Mouse (Mus musculus) frontal cortex, postnatal 10 days (tissue): ENCODE data around the gene Rrnad1.
"Not testable (repeated sequence)": the region's sequence is repeated elsewhere in the genome, so short reads cannot be mapped to it uniquely, and the experiment has no call there.

Source experiments
- DNase-seq, 2 experiments: peaks; one replicate each; pipeline ENCODE4 v3.0.0; 2022; ENCODE audit warnings: low spot score in 2 of 2, mixed read lengths in 1 of 2

The Rrnad1 gene

DNA sequence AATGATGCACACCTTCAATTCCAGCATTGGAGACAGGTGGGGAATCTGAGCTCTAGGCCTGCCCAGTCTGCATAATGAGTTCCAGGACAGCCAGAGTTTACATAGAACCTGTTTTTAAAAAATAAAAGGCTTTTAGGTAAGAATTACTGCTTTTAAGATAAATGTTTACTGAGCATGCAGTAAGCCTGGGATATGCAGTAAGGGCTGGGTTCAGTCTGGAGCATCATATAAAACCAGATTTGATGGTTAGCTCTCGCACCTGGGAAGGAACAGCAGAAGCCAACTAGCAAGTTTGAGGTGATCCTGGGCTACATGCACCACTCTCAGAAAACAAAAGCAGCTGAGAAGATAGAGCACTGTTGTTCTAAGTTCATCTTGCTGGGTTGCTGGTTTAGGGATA, 12.0 kb downstream of the Rrnad1 start:
- no peak for DNase-seq

DNA sequence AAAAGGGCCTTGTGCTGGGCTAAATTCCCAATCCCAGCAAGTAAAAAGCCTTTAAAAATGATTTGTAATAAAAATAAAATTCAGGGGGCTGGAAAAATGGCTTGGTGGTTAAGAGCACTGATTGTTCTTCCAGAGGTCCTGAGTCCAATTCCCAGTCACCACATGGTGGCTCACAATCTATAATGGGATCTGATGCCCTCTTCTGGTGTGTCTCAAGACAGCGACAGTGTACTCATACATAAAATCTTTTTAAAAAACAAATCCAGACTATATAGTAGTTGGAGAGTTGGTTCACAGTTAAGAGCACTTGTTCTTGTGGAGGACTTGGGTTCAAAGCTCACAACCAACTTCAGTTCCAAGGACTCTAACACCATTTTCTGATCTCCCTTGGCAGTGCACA, 13.5 kb downstream of the Rrnad1 start:
- DNase-seq, result no peak

DNA sequence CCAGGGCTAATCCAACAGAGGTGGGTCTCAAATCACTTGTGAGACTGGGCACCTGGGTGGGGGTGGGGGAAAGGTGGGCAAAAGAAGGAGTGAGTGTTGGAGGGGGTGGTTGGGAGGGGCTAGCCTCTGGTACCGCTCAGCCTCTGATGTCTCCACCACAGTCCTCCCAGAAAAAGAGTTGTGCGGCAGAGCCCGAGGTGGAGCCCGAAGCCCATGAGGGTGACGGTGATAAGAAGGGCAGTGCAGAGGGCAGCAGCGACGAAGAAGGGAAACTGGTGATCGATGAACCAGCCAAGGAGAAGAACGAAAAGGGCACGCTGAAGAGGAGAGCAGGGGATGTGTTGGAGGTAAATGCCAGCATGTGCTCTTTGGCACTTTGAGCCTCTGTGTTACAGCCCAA, 16.6 kb downstream of the Rrnad1 start:
- DNase-seq, result no peak

DNA sequence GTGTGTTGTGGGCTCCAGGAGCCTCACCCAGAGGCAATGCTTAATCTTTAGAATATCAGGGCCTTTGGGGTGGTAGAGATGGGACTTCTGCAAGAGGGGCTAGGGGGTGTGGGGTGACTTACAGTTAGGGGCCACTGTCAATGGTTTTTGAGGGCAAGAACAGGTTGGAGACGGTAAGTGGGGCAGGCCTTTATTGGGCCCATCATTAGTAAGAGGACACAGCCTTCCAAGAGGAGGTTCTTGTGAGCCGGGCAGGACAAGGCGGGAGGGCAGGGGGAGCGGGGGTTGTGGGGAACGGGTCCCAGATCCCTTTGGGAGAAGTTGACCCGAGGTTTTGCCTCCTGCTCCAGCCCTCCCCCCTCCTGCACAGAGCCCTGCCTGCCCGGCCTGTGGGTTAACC, 17.0 kb downstream of the Rrnad1 start:
- DNase-seq, result no peak

DNA sequence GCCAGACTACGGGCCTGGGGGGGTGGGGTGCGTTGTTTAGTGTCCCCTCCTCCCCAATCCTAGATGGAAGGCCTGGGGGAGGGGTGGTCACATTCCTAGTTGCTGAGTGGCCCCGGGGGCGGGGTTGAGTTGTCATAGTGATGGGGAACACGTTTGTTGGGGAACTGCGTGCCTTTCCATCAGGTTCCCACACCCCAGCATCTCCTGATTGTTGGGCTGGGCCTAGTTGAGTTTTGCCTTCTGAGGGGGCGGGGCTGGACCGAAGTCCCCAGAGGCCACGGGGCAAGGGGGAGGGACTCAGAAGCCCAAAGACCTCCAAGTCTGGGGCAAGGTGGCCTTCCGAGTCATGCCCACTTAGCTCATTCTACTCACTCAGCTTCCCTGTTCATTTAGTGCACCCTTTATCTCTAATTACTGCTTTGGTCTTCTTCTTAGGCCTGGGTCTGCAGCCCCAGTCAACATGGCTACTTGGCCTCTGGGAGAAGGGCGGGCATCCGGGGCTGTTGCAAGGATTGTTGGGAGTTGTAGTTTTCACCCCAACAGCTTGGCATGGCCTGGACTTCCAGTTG, 19.9 kb downstream of the Rrnad1 start:
- DNase-seq, result peak; percentile 50 to 80

DNA sequence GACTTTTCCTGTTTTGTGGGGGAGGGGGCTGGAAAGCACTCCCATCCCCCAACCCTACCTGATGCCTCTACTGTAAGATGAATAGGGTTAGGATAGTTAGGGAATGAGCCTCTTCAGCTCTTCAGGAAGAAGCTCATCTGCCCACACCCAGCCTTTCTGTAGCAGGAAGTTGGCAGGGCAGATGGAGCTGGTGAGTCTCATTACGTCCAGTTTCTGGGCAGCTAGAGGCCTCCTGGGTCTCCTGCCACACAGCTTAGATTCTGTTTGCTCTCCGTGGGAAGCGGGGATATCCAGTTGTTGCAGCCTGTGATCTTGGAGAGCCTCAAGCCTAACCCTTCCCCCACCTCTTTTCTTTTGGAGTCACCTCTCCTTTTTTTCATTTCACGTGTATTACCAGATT, 20.6 kb downstream of the Rrnad1 start:
- no peak for DNase-seq

DNA sequence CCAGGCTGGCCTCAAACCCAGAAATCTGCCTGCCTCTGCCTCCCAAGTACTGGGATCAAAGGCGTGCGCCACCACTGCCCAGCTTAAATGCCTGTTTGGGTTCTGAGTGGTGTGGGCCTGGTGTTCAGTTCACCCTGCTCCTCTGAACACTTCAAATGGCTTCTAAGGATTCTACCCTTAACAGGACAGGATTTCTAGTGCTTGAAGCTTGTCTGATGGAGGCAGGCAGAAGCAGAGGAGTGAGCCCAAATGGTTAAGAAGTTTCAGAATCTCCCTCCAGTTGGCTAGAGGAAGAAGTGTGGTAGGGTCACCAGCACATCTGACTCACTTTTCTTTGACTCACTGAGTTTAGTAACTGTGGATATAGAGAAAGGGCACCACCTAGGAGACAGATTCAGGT, 21.1 kb downstream of the Rrnad1 start:
- DNase-seq, result no peak

DNA sequence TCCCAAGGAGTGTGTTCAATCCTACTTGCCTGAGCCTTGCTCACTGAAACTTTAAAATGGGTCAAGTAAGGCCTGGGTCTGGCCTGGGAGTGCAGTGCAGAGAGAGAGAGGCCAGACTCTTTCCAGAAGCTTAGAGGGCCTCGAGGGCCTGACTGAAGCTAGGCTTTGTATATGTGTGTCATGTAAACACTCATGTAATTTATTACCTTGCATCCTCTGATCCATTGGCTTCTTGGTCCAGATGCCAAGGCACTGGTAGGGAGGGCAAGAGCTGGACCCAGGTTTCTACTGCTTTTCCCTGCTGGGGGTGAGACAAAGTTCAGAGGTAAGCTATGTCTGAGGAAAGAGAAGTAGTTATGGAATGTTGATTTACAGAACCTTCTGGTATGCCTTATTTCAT, 22.6 kb downstream of the Rrnad1 start:
- no peak for DNase-seq

DNA sequence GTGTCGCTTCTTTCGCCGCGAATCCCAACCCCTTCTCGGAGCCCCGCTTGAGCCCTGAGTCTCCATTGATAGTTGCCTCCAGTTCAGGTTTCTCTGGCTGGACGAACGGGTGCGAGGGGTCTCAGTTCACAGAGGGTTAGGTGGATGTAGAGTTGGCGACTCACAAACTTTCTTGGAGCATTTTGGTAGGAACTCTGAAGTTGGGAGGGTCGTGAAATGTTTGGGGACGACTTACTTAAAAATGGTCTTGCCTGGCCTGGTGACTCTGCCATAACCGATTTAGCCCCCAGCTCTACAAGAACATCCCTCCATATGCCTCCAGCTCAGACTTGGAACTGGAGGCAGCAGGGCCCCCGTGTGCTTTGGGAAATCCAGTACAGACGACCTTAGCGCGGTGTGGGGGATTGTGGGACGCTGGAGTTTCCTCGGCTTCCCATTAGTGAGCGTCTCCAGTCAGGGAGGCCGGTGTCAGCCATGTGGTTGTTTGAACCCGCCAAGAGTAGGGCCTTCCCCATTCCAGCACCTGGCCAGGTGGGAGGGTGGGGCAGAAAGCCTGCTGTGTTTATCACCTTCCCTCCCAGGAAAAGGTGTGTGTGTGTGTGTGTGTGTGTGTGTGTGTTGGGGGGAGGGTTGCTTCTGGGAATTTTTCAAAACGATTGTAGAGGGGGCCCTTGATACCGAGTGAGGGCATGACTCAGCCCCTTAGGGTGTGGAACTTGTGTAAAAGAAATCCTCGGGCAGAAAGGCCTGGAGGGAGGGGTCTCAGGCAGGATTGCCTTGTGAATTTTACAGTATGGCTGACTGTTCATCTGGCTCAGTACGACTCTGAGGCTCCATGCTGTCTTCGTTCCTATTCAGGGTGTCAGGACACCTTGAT, 23.3 kb downstream of the Rrnad1 start:
- no peak for DNase-seq

DNA sequence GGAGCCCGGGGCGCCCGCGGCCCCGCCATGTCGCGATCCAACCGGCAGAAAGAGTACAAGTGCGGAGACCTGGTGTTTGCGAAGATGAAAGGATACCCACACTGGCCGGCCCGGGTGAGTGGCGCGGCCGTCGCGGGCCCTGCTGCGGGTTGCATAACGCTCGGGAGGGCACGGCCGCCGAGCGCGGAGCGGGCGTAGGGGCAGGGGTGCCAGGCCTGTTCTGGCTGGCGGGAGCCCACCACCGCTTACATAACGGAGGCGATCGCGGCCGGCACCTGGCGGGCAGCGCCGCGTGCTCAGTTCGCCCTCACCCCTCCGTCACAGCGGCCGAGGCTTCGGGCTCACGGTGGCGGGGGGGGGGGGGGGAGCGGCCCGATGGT, 23.9 kb downstream of the Rrnad1 start:
- DNase-seq, result peak in 1 of 2 experiments; percentile 57

DNA sequence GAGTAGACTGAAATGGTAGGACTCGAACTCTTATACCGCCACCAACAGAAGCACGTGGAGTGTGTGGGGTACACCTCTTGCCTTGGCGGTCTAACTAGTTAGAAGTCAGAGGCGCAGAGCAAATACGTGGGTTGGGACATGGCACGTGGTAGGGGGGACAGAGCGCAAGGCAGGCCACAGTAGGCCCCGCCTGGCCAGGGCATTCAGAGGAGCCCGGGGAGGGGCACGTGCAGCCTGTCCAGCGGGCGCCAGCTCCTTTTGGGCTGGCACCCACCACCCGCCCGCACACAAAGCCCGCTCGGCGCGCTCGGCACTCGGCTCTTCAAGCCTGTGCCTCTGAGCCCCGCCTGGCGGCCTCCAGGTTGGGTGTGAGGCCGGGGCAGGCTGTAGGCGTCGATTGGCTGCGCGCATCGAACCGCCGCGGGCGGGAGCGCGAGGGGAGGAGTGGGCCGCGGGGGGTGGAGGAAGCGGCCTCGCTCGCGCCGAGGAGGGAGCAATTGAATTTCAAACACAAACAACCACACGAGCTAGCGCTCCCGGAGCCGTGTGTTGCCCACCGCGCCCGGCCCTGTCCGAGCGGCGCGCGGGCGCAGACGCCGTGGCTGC, 24.5 kb downstream of the Rrnad1 start, which contains the start of gene Hdgf:
Hdgf (plus strand) TSS at position 442 of the 606 bp plus-strand sequence.
- peak; percentile 94 for DNase-seq

DNA sequence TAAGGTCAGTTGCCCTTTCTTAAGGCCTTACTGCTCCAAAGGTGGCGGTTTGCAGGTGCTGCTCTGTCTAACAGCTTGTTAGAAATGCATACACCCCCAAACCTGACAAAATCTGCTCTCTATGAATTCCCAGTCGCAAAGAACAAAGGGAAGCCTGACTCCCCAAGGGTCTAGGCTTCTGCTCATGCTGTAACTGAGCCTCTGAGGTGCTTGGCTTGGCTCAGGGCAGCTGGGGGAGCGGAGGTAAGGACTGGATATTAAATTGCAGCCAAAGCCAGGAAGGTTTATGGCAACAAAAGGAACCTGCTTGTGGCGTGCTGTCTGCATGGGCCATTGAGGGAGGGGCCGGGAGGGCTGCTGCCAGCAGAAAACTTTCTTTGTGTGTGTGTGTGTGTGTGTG, 26.7 kb downstream of the Rrnad1 start:
- DNase-seq, result no peak

DNA sequence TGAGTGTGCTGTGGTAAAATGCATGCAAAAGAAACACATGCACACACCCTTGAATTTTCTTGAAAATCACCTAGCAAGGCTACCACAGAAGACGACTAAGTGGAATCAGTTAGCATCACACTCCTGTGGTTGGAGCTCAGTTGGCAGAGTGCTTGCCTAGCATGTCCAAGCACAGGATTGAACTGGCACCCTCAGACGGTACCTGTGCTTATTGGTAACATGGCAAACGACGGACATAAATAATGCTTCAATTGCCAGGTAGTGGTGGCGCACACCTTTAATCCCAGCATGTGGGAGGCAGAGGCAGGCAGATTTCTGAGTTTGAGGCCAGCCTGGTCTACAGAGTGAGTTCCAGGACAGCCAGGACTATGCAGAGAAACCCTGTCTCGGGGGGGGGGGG, 28.6 kb downstream of the Rrnad1 start:
- not testable (repeated sequence) for DNase-seq

DNA sequence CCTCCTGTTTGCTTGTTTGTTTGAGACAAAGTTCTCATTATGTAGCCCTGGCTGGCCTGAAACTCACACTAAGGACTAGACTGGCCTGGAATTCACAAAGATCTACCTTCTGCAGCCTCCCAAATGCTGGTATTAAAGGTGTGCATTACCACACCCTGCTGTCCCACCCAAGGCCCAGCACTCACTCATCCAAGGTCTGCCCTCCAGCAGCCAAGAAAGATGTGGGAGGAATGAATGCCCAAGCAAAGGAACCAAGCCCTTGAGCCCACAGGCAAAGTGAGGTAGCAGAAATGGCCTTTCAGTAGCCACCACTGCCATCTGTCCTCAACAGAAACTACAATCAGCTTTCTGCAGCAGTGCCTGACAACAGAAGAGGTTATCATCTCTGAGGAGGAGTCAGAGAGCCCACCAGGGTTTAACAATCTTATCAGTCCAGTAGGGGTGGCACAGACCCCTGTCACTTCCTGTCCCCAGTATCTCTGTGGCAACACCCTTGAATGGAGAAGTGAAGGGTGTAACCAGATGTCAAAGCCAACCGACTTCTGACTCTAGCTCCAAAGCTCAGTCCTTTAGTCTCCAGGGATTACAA, 29.4 kb downstream of the Rrnad1 start:
- DNase-seq, result no peak

DNA sequence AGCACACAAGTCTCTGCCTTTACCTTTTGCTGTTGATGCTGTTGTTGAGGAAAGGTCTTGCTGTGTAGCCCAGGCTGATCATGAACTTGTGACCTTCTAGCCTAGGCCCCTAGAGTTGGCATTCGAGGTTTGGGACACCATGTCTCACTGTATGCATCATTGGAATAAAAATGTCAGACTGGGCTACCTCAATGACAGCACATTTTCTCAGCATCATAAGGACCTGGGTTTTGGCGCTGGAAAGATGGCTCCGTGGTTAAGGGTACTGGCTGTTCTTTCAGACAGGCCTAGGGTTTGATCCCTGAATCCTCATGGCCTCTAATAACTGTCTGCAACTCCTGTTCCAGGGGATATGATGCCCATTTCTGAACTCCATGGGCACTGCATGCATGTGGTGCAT, 30.7 kb downstream of the Rrnad1 start:
- DNase-seq, result no peak

DNA sequence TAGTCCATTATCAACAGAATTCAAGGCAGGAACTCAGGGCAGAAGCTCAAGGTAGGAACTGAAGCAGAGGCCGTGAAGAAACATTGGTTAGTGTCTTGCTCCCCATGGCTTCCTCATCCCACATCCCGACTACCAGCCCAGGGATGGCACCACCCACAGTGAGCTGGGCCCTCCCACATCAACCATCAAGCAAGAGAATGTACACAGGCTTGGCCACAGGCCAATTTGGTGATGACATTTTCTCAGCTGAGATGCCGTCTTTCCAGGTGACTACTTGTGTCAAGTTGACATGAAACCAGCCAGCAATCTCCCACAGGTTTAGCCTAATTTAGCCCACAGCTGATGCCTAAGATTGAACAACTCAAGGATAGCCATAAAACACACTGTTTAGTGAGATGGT, 31.3 kb downstream of the Rrnad1 start:
- no peak for DNase-seq

DNA sequence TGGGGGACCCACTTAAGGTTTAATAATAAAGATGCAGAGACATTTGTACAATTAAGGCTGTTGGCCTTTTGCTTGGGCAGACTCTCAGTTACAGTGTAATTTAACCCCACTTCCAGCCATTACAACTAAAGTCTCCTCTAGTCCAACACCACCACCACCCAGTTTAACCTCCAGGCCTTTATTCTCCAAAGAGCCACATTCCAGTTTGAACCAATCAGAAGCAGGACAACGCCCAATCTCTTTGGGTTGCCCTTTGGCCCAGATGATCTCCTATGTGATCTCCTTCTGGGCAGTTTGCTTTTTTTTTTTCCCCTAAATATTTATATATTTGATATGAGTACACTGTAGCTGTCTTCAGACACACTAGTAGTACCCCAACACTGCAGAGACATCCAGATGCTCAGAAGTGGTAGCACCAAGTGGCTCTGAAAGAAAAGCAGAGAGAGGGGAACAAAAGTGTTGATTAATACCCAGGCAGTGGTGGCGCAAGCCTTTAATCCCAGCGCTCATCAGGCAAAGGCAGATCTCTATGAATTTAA, 37.1 kb downstream of the Rrnad1 start:
- DNase-seq, result no peak

DNA sequence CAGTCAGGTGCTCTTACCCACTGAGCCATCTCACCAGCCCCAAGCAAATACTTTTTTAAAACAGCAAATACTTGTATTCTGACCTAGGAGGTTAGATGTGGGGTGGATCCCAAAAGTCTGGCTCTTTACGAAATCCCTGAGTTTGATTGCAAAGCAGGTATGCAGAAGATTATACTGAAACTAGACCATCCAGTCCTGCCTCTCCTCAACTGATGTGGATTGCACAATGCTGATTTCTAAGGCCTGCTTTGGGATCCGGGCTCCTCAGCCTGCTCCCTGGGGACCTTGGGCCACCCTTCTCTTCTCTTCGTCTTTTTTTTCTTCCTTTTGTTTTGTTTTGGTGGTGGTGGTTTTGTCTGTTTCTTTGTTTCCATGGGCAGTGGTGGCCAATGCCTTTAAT, 39.0 kb downstream of the Rrnad1 start:
- no peak for DNase-seq

DNA sequence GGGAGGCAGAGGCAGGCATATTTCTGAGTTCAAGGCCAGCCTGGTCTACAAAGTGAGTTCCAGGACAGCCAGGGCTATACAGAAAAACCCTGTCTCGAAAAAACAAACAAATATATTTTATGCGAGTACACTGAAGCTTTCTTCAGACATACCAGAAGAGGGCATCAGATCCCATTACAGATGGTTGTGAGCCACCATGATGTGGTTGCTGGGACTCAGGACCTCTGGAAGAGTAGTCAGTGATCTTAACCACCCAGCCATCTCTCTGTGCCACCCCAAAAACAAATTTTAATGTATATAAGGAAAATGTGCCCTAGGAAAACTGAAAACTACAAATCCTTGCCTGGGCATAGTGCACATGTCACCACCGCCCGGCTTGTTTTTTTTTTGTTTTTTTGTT, 43.1 kb downstream of the Rrnad1 start:
- not testable (repeated sequence) for DNase-seq

DNA sequence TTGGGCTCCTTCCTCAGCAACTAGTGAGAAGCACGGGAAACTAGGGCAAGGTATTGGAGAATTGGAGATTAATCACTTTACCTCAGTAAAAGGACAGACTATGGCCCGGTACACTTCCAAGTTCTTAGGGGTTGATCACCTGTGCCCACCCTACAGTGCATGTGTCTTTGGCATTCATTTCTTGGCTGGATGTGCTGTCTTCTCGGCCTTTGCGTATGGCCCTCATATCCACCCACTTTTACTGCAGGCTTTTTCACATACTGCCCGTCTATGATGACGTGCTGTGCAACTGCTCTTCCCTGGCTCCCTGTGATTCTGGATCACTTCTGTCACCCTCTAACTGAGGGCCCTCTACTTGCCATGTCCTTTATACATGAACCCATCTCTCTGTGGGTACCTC, 44.1 kb downstream of the Rrnad1 start:
- no peak for DNase-seq

DNA sequence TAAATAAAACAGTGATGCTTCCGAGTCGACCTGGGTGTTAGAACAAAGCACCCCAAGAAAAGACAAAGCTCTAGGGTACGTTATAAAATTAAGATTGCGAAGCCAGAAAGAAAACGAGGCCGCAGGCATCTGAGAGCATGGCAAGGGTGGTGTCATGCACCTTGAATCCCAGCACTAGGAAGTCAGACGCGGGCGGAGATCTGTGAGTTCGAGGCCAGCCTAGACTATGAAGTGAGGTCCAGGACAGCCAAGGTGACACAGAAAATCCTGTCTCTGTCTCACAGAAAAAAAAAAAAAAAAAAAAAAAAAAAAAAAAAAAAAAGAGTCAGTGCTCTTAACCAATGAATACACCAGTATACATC, 44.5 kb downstream of the Rrnad1 start:
- peak in 1 of 2 experiments; percentile 57 for DNase-seq

DNA sequence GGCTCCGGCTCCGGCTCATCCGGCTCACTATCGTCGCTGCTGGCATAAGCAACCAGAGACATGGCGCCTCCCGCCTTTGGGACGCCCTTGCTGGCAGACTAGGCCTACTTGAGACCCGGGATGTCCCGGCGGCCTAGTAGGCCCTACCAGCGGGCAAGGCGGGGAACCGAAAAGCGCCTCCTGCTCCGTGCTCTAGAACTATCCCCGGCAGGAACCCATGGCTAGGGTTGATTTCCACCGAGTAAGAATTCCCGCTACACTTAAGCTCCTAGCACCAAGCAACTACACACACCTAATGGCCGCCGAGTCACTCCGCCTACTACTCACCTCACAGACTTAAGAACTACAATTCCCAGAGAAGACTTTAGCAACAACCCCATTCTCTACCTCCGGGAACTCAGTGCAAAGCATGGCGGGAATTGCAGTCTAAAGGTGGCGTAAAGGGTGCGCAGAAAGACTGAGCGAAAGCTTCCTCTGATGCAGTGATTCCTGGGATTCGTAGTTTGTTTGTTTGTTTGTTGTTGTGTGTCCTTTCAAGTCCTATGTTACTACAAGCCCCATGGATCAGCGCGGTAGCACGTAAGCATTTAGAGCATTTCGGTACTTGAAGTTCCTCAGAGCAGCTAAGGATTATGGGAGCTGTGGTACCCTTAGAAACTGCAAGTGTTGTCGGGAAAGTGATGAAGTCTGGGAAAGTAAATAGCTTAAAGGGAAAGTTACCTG, 45.1 kb downstream of the Rrnad1 start, which contains the start of gene Prcc:
Prcc (minus strand) TSS at position 328 of the 723 bp plus-strand sequence.
- peak; percentile 90 to 96 for DNase-seq
